In the genomic region with DNA sequence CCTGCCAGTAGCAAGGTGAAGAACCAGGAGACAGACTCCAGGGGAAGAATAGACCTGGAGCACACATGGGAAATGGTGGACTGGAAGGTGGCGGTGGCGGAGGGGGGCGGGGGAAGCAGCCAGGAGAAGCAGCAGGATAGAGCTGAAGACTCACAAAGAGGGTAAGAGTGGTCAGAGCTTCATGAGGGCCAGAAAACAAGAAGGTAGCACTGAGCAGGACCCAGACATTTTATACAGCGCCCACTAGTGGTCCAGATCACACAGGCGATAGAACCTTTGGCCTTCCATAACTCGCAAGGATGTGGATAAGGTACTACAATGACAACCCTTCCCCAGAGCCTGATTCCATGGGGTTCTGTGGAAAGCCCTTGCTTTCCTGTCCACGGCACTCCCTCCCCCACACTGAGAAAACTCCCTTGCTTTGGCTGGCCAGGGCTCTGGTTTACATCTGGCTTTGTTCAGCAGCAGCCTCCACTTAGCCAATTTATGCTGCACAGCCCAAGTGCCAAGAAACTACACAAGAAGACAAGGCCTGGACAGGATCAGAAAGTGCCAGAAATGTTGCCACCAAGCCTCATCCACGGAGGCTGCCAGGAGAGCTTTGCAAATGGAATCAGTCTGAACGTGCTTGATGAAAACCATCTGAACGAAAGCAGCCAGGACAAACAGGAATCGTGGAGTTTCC, we compare ENCODE assay signal across 10 mouse cellular contexts. TPM values are rescaled to one million over a fixed set of nuclear protein-coding genes. Genes with fewer than 3 reads are reported as not detected.
A peak's percentile ranks its signal among the peaks of the same experiment; 100 is the strongest.
DNase-seq lines count a peak whose midpoint lies in the region; ATAC-seq and TF ChIP-seq lines count a peak whose summit lies in the region.
"Had no signal": no experiment of that assay in that cellular context is flagged by ENCODE, and none has a peak within 500 bp of the region (broad histone marks: within the 10 kb centered on the region; RNA-seq: fewer than 3 reads in every experiment).

No protein-coding gene starts in this region.

- H3K4me1 ChIP-seq in hindbrain, embryonic 11.5 days (replicated peaks; ENCODE audit: control insufficient read depth, insufficient read depth, low read length): no peaks in the 10 kb centered on the region
- H3K4me1 ChIP-seq in hindbrain, embryonic 13.5 days (replicated peaks): no peaks in the 10 kb centered on the region
- no peaks in the 10 kb centered on the region for H3K4me1 ChIP-seq in midbrain, postnatal 0 days (ENCODE audit: insufficient read depth, low read length)
- H3K4me1 ChIP-seq: neural tube, embryonic 13.5 days had no signal

- TF ChIP-seq CTCF in midbrain, postnatal 0 days (IDR thresholded peaks at IDR 0.05): no peak

- no peaks in the 10 kb centered on the region for H3K27me3 ChIP-seq in hindbrain, embryonic 11.5 days (ENCODE audit: control insufficient read depth, insufficient read depth, low read length)
- no peaks in the 10 kb centered on the region for H3K27me3 ChIP-seq in hindbrain, embryonic 13.5 days
- no peaks in the 10 kb centered on the region for H3K27me3 ChIP-seq in midbrain, postnatal 0 days (ENCODE audit: insufficient read depth, low read length)
- H3K27me3 ChIP-seq: neural tube, embryonic 13.5 days had no signal

- ATAC-seq in hindbrain, embryonic 11.5 days (ENCODE audit: low FRiP score): no peak
- ATAC-seq in hindbrain, embryonic 13.5 days (ENCODE audit: low FRiP score): no peak
- ATAC-seq in midbrain, postnatal 0 days (ENCODE audit: low FRiP score): no peak

- no peak overlapping the region for H3K9ac ChIP-seq in hindbrain, embryonic 11.5 days (ENCODE audit: low read depth, low read length)
- H3K9ac ChIP-seq in hindbrain, embryonic 13.5 days: no peak overlapping the region
- no peak overlapping the region for H3K9ac ChIP-seq in midbrain, postnatal 0 days (replicated peaks; ENCODE audit: low read length, poor library complexity, severe bottlenecking)
- H3K9ac ChIP-seq: neural tube, embryonic 13.5 days had no signal

- H3K4me2 ChIP-seq in hindbrain, embryonic 11.5 days (replicated peaks; ENCODE audit: low read depth, low read length): no peak overlapping the region
- no peak overlapping the region for H3K4me2 ChIP-seq in hindbrain, embryonic 13.5 days
- H3K4me2 ChIP-seq in midbrain, postnatal 0 days (ENCODE audit: low read depth, low read length, poor library complexity, severe bottlenecking): no peak overlapping the region
- H3K4me2 ChIP-seq: neural tube, embryonic 13.5 days had no signal

- peak; percentile 9 for DNase-seq in hindbrain, embryonic 11.5 days (ENCODE audit: low spot score)
- DNase-seq in embryo, embryonic 9.5 days (ENCODE audit: extremely low spot score): peak; percentile 22
- DNase-seq in heart, postnatal 10 days: peak; percentile 61 to 68
- DNase-seq in lung, postnatal 14 days: peak; percentile 35
- no peak for DNase-seq in cerebellum, adult 11-12 months
- no peak for DNase-seq in layer of hippocampus, adult 9-11 months
- no peak for DNase-seq in midbrain, postnatal 0 days (ENCODE audit: low spot score)

- no peaks in the 10 kb centered on the region for H3K36me3 ChIP-seq in hindbrain, embryonic 11.5 days (ENCODE audit: control insufficient read depth, insufficient read depth, low read length)
- no peaks in the 10 kb centered on the region for H3K36me3 ChIP-seq in hindbrain, embryonic 13.5 days
- H3K36me3 ChIP-seq in midbrain, postnatal 0 days (ENCODE audit: insufficient read depth, low read length): no peaks in the 10 kb centered on the region
- H3K36me3 ChIP-seq: neural tube, embryonic 13.5 days had no signal

- WGBS in hindbrain, embryonic 11.5 days: 68% methylated on average over 11 of the region's 11 CpGs
- 76% methylated on average over 11 of the region's 11 CpGs for WGBS in hindbrain, embryonic 13.5 days
- WGBS in midbrain, postnatal 0 days: 76% methylated on average over 11 of the region's 11 CpGs

- intact Hi-C loops in heart, postnatal 10 days (cut with DNase I): no loop called here

- H3K27ac ChIP-seq in hindbrain, embryonic 11.5 days (ENCODE audit: low read depth, low read length): no peak overlapping the region
- no peak overlapping the region for H3K27ac ChIP-seq in hindbrain, embryonic 13.5 days
- H3K27ac ChIP-seq in midbrain, postnatal 0 days (ENCODE audit: low read depth, low read length): no peak overlapping the region
- H3K27ac ChIP-seq: neural tube, embryonic 13.5 days had no signal

- H3K4me3 ChIP-seq in hindbrain, embryonic 11.5 days (ENCODE audit: low read depth, low read length): no peak overlapping the region
- no peak overlapping the region for H3K4me3 ChIP-seq in hindbrain, embryonic 13.5 days
- no peak overlapping the region for H3K4me3 ChIP-seq in midbrain, postnatal 0 days (ENCODE audit: low read depth, low read length)
- H3K4me3 ChIP-seq: neural tube, embryonic 13.5 days had no signal

- H3K9me3 ChIP-seq in hindbrain, embryonic 11.5 days (ENCODE audit: control insufficient read depth, low read length): no peaks in the 10 kb centered on the region
- no peaks in the 10 kb centered on the region for H3K9me3 ChIP-seq in hindbrain, embryonic 13.5 days
- H3K9me3 ChIP-seq in midbrain, postnatal 0 days (ENCODE audit: low read length): no peaks in the 10 kb centered on the region
- H3K9me3 ChIP-seq: neural tube, embryonic 13.5 days had no signal

RNA-seq across cellular contexts. Expression of a gene that starts 34.1 kb away (rescaled TPM):
- polyA plus RNA-seq in hindbrain, embryonic 11.5 days (2014; fragmentation: Nextera tagmentation; extraction: Ambion mirVana): 1.4 and 1.5 TPM in 2 replicates
- polyA plus RNA-seq in hindbrain, embryonic 13.5 days (2015; fragmentation: Nextera tagmentation; extraction: Ambion mirVana): 1.4 and 2.0 TPM in 2 replicates
- total RNA-seq in heart, postnatal 10 days (2021): 10 to 100 TPM in 1 of 2 experiments, 1 to 10 TPM in 1; 8.1 to 16.1 TPM
- total RNA-seq in midbrain, postnatal 0 days (2014; rRNA removed): 2.9 and 3.0 TPM in 2 replicates
- 1.2 and 1.9 TPM in 2 replicates for polyA plus RNA-seq in midbrain, postnatal 0 days (2015; fragmentation: Nextera tagmentation; extraction: Ambion mirVana)
- polyA plus RNA-seq: C2C12 had no signal

RNA-seq across cellular contexts. Expression of a gene that starts 54.0 kb away (rescaled TPM):
- 5.4 and 9.2 TPM in 2 replicates for polyA plus RNA-seq in hindbrain, embryonic 11.5 days (2014; fragmentation: Nextera tagmentation; extraction: Ambion mirVana)
- 4.1 and 4.8 TPM in 2 replicates for polyA plus RNA-seq in hindbrain, embryonic 13.5 days (2015; fragmentation: Nextera tagmentation; extraction: Ambion mirVana)
- total RNA-seq in heart, postnatal 10 days (2021): 10 to 100 TPM; 31.3 to 35.6 TPM
- total RNA-seq in midbrain, postnatal 0 days (2014; rRNA removed): 14.2 and 18.2 TPM in 2 replicates
- polyA plus RNA-seq in midbrain, postnatal 0 days (2015; fragmentation: Nextera tagmentation; extraction: Ambion mirVana): 3.0 and 3.6 TPM in 2 replicates

RNA-seq across cellular contexts. Expression of a gene that starts 54.2 kb away (rescaled TPM):
- 3.4 and 3.9 TPM in 2 replicates for polyA plus RNA-seq in hindbrain, embryonic 11.5 days (2014; fragmentation: Nextera tagmentation; extraction: Ambion mirVana)
- polyA plus RNA-seq in hindbrain, embryonic 13.5 days (2015; fragmentation: Nextera tagmentation; extraction: Ambion mirVana): 3.4 and 3.8 TPM in 2 replicates
- total RNA-seq in heart, postnatal 10 days (2021): 10 to 100 TPM; 13.1 to 16.4 TPM
- total RNA-seq in midbrain, postnatal 0 days (2014; rRNA removed): 18.3 and 19.3 TPM in 2 replicates
- 4.7 and 5.9 TPM in 2 replicates for polyA plus RNA-seq in midbrain, postnatal 0 days (2015; fragmentation: Nextera tagmentation; extraction: Ambion mirVana)
- polyA plus RNA-seq: C2C12 had no signal

Comparison
In these comparisons a context has a peak if more than half of its experiments do, and no peak if none do; other contexts are left out.
1. DNase-seq: peak in hindbrain, embryonic 11.5 days (single experiment), embryo, embryonic 9.5 days (single experiment), heart, postnatal 10 days (2 of 2) and lung, postnatal 14 days (single experiment); none in cerebellum, adult 11-12 months (single experiment), layer of hippocampus, adult 9-11 months (single experiment) and midbrain, postnatal 0 days (single experiment).